Mouse (Mus musculus) forebrain, embryonic 13.5 days (tissue): ENCODE data around the gene Mcrip2. TPM values are rescaled to one million over a fixed set of nuclear protein-coding genes. Genes with fewer than 3 reads are reported as not detected.

Experiments
- ATAC-seq: fragments of 200-750 bp; cut with Nextera tagmentation; 2 replicates; pipeline ENCODE4 v1.8.0; 2017
- H3K27ac ChIP-seq: fragments of 300-500 bp; sonication (generic); 2 replicates; pipeline ENCODE4 v1.5.1; 2015; ENCODE audit warnings: inconsistent platforms, mild to moderate bottlenecking, moderate library complexity
- H3K27me3 ChIP-seq: fragments of 300-500 bp; sonication (generic); 2 replicates; pipeline ENCODE4 v1.6.1; 2015; ENCODE audit warnings: mild to moderate bottlenecking, inconsistent platforms
- H3K36me3 ChIP-seq: fragments of 300-500 bp; sonication (generic); 2 replicates; pipeline ENCODE4 v1.6.1; 2015; ENCODE audit warnings: mild to moderate bottlenecking, inconsistent platforms; ENCODE audit not compliant: poor library complexity, severe bottlenecking
- H3K4me1 ChIP-seq: fragments of 300-500 bp; sonication (generic); 2 replicates; pipeline ENCODE4 v1.6.1; 2015; ENCODE audit warnings: inconsistent platforms
- H3K4me2 ChIP-seq: fragments of 300-500 bp; sonication (generic); 2 replicates; pipeline ENCODE4 v1.6.1; 2015; ENCODE audit warnings: inconsistent platforms, mild to moderate bottlenecking, moderate library complexity
- H3K4me3 ChIP-seq: fragments of 300-500 bp; sonication (generic); 2 replicates; pipeline ENCODE4 v1.5.1; 2015; ENCODE audit warnings: mild to moderate bottlenecking, inconsistent platforms
- H3K9ac ChIP-seq: fragments of 300-500 bp; sonication (generic); 2 replicates; pipeline ENCODE4 v1.6.1; 2015; ENCODE audit warnings: mild to moderate bottlenecking, inconsistent platforms
- H3K9me3 ChIP-seq: fragments of 300-500 bp; sonication (generic); replicated peaks from 2 replicates; pipeline ENCODE4 v1.6.1; 2016; ENCODE audit warnings: inconsistent platforms
- WGBS: fragments of 180-500 bp; shearing (Covaris S2); methylation state at CpG from one replicate; pipeline ENCODE4 v1.1.7; 2015; 5-methylcytosine and 5-hydroxymethylcytosine counted together
- polyA plus RNA-seq: library from polyadenylated mRNA; unstranded; fragments of >200 nt; fragmentation: Nextera tagmentation; extraction: Ambion mirVana; gene quantifications from 2 replicates; pipeline ENCODE4 v1.2.1, GENCODE M21; 2015

Mcrip2 gene
- polyA plus RNA-seq, 1 experiment from 2014 or later = 12.9 TPM

GRCm38 (mm10) chr17:25830200-25830753 is 38.3 kb downstream of the Mcrip2 start:
- Histone ChIP-seq H3K9me3 (no peaks in the 10 kb centered on the region), H3K36me3 (peaks cover 54% of the 10 kb centered on the region), H3K4me3 (peak overlapping the region; percentile 87)

GRCm38 (mm10) chr17:25829558-25830017 is 39.0 kb downstream of the Mcrip2 start:
- 44% methylated on average over 8 of the region's 8 CpGs for WGBS
- H3K4me2 ChIP-seq = peak overlapping the region; percentile 98
- peaks cover 49% of the 10 kb centered on the region for H3K36me3 ChIP-seq
- peak overlapping the region; percentile 89 for H3K9ac ChIP-seq
- H3K27me3 ChIP-seq = no peaks in the 10 kb centered on the region
- H3K4me3 ChIP-seq = peak overlapping the region; percentile 67
- no peaks in the 10 kb centered on the region for H3K9me3 ChIP-seq
- ATAC-seq = no peak
- H3K27ac ChIP-seq = peak overlapping the region; percentile 92
- peaks cover 77% of the 10 kb centered on the region for H3K4me1 ChIP-seq

More at GRCm38 (mm10) chr17:25830200-25830753, 38.3 kb downstream of the Mcrip2 start:
- Histone ChIP-seq H3K27ac (no peak overlapping the region), H3K4me1 (peaks cover 77% of the 10 kb centered on the region), H3K9ac (peak overlapping the region; percentile 89; the same call in 1 of the 2 replicates), H3K4me2 (peak overlapping the region; percentile 98), H3K27me3 (no peaks in the 10 kb centered on the region)
- WGBS = 90% methylated on average over 4 of the region's 4 CpGs
- no peak for ATAC-seq

GRCm38 (mm10) chr17:25828712-25829557 is 39.6 kb downstream of the Mcrip2 start, which contains the start of gene Jmjd8:
TSS of gene Jmjd8 (plus strand) at chr17:25828867.
- whole genome bisulfite sequencing = 1% methylated on average over 32 of the region's 32 CpGs
- peak; percentile 63 for ATAC-seq
- H3K4me2 ChIP-seq = peak within 1 kb of the TSS; percentile 98
- H3K4me1 ChIP-seq = peaks cover 77% of the 10 kb centered on the region
- peaks cover 49% of the 10 kb centered on the region for H3K36me3 ChIP-seq
- peak within 1 kb of the TSS; percentile 67 for H3K4me3 ChIP-seq
- no peaks in the 10 kb centered on the region for H3K9me3 ChIP-seq
- peak within 1 kb of the TSS; percentile 92 for H3K27ac ChIP-seq
- H3K9ac ChIP-seq = peak within 1 kb of the TSS; percentile 89
- no peaks in the 10 kb centered on the region for H3K27me3 ChIP-seq

GRCm38 (mm10) chr17:25828223-25828594 is 40.4 kb downstream of the Mcrip2 start:
- Histone ChIP-seq H3K9ac (peak overlapping the region; percentile 89; the same call in 1 of the 2 replicates), H3K4me3 (peak overlapping the region; percentile 67), H3K27ac (0 out of 2 replicates have a peak overlapping the region, but pooled peaks have one; percentile 92), H3K36me3 (peaks cover 49% of the 10 kb centered on the region), H3K27me3 (no peaks in the 10 kb centered on the region), H3K9me3 (no peaks in the 10 kb centered on the region), H3K4me2 (peak overlapping the region; percentile 98), H3K4me1 (peaks cover 75% of the 10 kb centered on the region)
- no peak for ATAC-seq
- WGBS = 87% methylated on average over 8 of the region's 8 CpGs

GRCm38 (mm10) chr17:25827546-25828222 is 40.9 kb downstream of the Mcrip2 start:
- H3K4me3 ChIP-seq = peak overlapping the region; percentile 67; the same call in 1 of the 2 replicates
- no peaks in the 10 kb centered on the region for H3K27me3 ChIP-seq
- ATAC-seq = no peak
- peaks cover 49% of the 10 kb centered on the region for H3K36me3 ChIP-seq
- 94% methylated on average over 22 of the region's 22 CpGs for WGBS
- no peak overlapping the region; the same call in 1 of the 2 replicates for H3K4me2 ChIP-seq
- H3K4me1 ChIP-seq = peaks cover 75% of the 10 kb centered on the region
- no peaks in the 10 kb centered on the region for H3K9me3 ChIP-seq
- H3K9ac ChIP-seq = 0 out of 2 replicates have a peak overlapping the region, but pooled peaks have one; percentile 89
- no peak overlapping the region for H3K27ac ChIP-seq

- ATAC-seq = no peak
- no peaks in the 10 kb centered on the region for H3K27me3 ChIP-seq
- 93% methylated on average over 13 of the region's 13 CpGs for WGBS
- no peak overlapping the region for H3K9ac ChIP-seq
- peaks cover 49% of the 10 kb centered on the region for H3K36me3 ChIP-seq
- H3K4me2 ChIP-seq = no peak overlapping the region
- no peak overlapping the region for H3K27ac ChIP-seq
- no peaks in the 10 kb centered on the region for H3K9me3 ChIP-seq
- H3K4me3 ChIP-seq = no peak overlapping the region
- H3K4me1 ChIP-seq = peaks cover 73% of the 10 kb centered on the region
Measured at GRCm38 (mm10) chr17:25827011-25827410, 41.6 kb downstream of the Mcrip2 start.

- Histone ChIP-seq H3K9ac (no peak overlapping the region), H3K9me3 (no peaks in the 10 kb centered on the region), H3K27me3 (no peaks in the 10 kb centered on the region), H3K4me3 (no peak overlapping the region), H3K27ac (no peak overlapping the region), H3K4me1 (peaks cover 63% of the 10 kb centered on the region), H3K36me3 (peaks cover 41% of the 10 kb centered on the region), H3K4me2 (peak overlapping the region; percentile 12; the same call in 1 of the 2 replicates)
- WGBS = 97% methylated on average over 27 of the region's 27 CpGs
- no peak for ATAC-seq
Measured at GRCm38 (mm10) chr17:25825984-25826570, 42.5 kb downstream of the Mcrip2 start.

GRCm38 (mm10) chr17:25825311-25825710 is 43.3 kb downstream of the Mcrip2 start:
- no peak for ATAC-seq
- Histone ChIP-seq H3K4me3 (0 out of 2 replicates have a peak overlapping the region, but pooled peaks have one; percentile 62), H3K36me3 (peaks cover 35% of the 10 kb centered on the region), H3K27ac (no peak overlapping the region), H3K4me1 (peaks cover 56% of the 10 kb centered on the region), H3K9me3 (no peaks in the 10 kb centered on the region), H3K27me3 (peaks cover 3% of the 10 kb centered on the region), H3K9ac (no peak overlapping the region), H3K4me2 (peak overlapping the region; percentile 98)
- WGBS = 85% methylated on average over 6 of the region's 6 CpGs

GRCm38 (mm10) chr17:25824362-25825142 is 44.0 kb downstream of the Mcrip2 start:
- peaks cover 35% of the 10 kb centered on the region for H3K36me3 ChIP-seq
- no peak for ATAC-seq
- no peaks in the 10 kb centered on the region for H3K9me3 ChIP-seq
- peaks cover 48% of the 10 kb centered on the region for H3K4me1 ChIP-seq
- peak overlapping the region; percentile 75 for H3K9ac ChIP-seq
- peaks cover 10% of the 10 kb centered on the region for H3K27me3 ChIP-seq
- H3K4me3 ChIP-seq = peak overlapping the region; percentile 62
- H3K4me2 ChIP-seq = peak overlapping the region; percentile 98
- WGBS = 77% methylated on average over 16 of the region's 17 CpGs
- H3K27ac ChIP-seq = no peak overlapping the region

GRCm38 (mm10) chr17:25823452-25823851 is 45.1 kb downstream of the Mcrip2 start, which contains the start of gene Wdr24:
TSS of gene Wdr24 (plus strand) at chr17:25823627.
- Histone ChIP-seq H3K4me3 (peak within 1 kb of the TSS; percentile 62), H3K9me3 (no peaks in the 10 kb centered on the region), H3K4me1 (peaks cover 49% of the 10 kb centered on the region), H3K27me3 (peaks cover 21% of the 10 kb centered on the region), H3K36me3 (peaks cover 40% of the 10 kb centered on the region), H3K4me2 (peak within 1 kb of the TSS; percentile 98), H3K27ac (peak within 1 kb of the TSS; percentile 69), H3K9ac (peak within 1 kb of the TSS; percentile 75)
- peak; percentile 80 for ATAC-seq
- 0% methylated on average over 18 of the region's 18 CpGs for WGBS
